Mouse (Mus musculus) kidney, adult 11 months (tissue): Measurements from ENCODE around the gene Atg9b.

ENCODE experiments used
- DNase-seq: peaks from one replicate; pipeline ENCODE4 v3.0.0; 2022

The Atg9b gene

DNA sequence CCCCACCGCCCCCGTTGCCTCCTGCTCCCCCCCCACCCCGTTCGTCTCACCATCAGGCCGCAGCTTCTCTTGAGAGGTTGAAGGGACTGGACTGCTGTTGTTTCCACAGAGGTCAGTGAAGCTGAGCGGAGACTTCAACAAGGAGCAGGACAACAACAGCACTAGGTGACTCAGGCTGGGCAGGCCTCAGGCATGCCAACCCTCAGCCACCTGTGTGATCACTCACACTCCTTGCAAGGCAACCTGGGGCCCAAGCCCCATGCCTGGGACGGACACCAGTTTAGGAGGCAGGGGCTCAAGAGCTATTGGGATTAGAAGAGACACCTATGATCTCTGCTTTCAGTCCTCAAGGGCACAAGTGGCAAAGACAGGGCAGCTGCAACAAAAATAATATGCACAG, at the start of gene Atg9b:
Atg9b (minus strand) TSS at position 280 of the 400 bp plus-strand sequence.
- DNase-seq: no peak

DNA sequence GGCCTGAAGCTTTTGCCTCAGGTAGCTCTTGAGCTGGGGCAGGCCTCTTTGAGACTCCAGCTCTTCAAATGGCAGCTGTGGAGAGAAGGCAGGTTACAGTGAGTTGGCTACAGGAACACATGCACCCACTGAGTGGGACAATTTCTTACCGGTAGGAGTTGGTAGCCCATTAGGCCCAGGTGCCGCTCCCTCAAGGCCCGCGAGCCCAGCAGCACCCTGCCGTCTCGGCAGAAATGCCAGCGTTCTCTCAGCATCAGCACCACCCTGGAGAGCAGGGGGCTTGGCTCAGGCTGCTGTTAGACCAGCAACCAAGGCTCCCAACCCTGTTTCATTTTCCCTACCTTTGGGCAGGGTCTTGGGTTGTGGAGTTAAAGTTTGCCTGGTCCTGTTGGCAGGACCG, 49.2 kb upstream of the Atg9b start:
- no peak for DNase-seq

DNA sequence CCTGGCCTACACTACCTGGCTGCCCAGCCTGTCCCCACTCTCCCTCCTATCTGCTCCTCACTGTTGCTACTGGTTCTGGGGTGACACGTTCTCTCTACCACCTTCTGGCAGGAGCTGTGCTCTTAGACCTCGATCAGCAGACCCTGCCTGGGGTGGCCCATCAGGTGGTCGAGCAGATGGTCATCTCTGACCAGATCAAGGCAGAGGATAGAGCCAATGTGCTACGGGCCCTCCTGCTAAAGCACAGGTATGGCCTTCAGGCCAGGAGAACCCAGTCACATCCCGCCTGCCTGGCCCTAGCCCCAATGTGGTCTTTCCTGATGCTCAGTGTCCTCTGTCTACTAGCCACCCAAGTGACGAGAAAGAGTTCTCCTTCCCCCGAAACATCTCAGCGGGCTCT, 42.0 kb upstream of the Atg9b start:
- no peak for DNase-seq

DNA sequence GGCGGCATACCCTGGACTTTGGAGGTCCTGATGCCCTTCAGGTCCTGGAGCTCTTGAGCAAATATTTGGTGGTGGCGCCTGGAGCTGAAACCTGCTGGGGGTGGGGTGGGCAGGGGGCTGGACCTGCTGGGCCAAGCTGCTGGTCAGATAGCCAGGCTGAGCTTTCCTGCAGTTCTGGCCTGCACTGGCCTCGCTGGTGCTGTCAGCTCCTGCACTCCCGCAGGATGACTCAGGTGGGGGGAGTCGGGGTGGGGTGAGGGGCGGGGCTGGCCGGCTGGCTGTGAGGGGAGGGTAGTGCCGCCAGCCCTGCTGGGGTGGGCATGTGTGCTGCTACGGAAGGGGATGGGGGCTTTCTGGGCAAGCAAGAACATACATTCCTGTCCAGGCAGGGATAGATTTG, 36.7 kb upstream of the Atg9b start:
- no peak for DNase-seq

DNA sequence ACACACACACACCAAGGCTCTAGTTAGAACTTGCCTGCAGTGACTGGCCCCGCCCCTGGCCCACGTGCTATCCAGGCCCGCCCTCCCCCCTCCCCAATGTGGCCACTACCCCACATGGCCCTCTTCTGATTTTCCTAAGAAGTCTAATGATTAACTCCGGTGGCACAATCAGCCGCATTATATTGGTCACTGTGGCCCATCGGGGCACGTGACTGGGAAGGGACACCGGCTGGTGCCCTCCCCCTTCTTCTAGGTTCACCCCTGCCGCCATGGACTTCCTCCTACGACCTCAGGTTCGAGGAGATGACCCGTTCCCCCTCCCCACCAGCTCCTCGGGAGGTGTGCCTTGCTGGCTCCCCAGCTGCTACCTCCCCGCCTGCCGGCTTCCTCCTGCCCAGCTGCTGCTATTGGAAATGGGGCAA, 36.0 kb upstream of the Atg9b start:
- DNase-seq: peak; percentile 94

DNA sequence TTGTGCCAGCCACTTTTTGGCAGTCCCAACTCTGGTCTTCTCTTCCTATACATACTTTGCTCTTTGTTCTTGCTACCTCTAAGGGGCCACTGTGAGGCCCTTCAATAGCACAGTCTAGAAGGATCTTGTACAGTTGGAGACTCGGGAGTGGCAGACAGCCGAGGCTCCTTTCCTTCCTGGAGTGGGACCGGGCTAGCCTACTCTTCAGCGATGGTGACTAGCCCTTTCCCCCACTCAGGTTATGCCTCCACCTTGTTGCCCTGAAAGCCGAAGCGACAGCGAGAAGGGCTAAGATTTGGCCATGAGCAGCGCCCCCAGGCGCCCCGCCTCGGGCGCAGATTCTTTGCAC, 35.3 kb upstream of the Atg9b start:
- DNase-seq: peak; percentile 40

DNA sequence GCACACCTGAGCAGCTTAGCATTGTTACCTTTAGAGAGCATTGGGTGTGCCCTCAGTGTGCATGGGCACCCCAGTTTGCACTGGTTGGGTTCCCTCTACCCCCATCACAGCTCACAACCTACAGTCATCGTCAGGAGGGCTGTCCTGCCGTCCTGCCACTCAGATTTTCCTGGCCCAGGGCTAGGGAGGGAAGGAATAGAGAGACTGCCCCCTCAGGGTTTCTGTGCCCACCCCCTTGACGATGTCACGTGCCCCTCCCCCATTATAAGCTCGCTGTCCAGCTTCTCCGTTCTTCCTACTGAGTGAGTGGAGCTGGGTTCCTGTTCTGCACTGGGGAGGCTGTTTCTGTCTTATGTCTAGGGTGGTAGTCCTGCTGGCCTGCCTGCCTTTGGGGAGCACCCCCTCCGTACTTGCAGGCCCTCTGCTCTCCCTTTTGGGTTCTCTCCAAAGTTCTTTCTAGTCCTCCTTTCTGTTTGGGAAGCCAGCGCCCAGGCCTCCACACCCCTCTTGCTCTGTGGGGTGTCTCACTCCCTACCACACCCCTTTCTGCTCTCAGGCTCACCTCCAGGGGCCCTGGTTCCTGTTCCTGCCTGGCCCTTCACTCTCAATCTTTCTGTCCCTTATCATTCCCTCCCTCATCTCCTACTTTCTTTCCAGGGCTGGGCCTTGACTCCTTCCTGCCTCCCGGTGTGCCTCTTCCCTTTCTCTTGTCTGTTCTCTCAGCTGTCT, 34.8 kb upstream of the Atg9b start:
- peak; percentile 32 for DNase-seq

DNA sequence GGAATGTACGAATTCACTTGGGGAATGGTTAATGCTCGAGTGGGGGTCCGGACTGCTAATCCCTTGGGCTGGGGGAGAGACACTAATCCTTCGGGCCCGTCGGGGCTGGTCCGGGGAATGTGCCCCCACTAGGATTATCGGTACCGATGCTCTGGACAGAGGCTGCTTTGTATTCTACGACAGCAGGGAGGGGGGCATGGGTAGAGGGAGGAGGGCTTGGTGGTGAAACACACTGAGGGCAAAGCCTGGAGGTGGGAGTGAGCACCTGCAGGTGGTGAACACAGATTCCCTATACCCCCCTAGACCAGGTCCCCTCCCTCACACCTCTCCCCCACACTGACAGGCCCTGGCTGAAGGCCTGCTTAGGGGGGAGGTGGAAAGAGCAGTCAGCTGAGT, 34.1 kb upstream of the Atg9b start:
- peak; percentile 46 for DNase-seq

DNA sequence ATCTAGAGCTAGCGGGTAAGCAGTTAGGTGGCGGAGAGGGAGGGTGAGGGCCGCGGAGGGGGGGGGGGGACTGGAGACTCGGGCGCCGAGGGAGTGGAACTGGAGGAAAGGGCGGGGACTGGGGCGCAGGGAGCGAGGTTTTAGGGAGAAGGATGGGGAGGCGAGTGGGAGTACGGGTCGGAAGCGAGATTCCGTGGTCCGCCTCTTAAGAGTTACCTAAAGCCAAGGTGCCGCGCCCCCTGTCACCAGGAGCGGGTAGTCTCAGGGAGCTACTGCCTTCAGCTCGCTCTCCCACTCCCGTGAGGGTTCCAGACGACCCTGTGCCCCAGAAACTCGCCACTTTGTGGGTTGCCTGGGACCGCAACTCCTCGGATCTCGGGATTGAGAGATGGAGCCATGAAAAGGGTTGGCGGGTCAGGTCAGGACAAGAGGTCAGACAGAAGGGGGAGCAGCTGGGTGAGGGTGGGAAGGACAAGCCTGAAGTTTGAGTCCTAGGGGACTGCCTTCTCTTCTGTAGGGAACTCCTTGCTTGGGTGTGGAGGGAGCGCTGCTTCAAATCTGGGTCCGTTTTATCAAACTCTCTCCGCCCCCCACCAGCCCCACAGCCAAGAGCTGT, 33.6 kb upstream of the Atg9b start:
- DNase-seq: no peak

DNA sequence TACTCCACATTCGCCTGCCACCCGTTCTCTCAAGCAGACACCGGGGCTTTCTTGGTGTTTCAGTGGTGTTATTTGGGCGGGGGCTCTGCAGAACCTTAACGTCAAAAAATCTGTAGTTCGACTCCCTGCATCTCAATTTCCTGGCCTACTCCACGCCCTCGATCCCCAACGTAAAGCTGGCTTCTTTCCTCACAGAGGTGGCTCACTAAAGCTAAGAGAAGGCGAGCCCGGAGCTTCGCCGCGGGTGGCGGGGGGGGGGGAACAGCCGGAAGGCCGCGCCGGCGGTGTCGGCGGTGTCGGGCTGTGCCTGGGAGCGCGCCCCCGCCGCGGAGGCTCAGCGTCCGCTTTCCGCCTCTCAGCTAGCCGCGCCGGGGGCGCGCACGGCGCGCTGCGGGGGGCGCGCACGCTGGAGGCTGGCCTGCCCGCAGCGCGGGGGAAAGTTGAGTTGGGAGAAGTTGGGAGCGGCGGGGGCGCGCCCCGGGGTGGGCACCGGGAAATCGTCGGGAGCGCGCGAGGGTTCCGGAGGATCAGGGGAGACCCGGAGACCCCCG, 33.0 kb upstream of the Atg9b start:
- DNase-seq: peak; percentile 80

DNA sequence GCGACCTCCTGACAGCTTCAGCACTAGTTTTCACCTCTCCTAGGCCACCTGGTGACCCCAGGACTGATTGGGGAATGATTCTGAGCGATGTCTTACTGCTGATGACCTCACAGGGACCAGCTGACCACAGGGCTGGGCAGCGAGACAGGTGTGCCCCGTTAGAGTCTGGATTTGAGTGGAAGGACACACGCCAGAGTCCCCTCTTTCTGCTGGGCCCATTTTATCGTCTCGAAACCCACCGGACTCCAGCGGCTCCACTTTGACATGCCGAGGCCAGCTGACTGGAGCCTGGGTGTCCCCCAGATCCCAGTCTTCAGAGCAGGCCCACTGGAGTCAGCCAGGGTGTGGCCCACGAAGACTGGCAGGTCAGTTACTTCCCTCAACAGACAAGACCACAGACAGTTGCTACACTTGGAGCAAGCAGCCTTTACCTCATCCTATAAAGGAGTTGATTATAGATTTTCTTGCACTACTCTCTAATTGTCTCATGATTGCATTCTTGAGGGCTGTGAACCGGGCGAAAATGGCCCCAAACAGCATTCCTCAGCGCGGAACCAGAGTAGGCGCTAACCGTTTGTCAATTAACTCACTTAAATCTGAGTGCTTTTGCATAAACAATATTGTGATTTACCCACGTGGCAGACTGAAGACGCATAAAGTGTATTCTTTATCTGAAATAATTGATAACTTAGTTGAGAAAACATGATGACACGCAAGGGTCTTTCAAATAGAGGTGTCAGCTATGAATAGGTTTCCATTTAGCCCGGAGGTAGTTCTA, 32.2 kb upstream of the Atg9b start:
- DNase-seq: no peak

DNA sequence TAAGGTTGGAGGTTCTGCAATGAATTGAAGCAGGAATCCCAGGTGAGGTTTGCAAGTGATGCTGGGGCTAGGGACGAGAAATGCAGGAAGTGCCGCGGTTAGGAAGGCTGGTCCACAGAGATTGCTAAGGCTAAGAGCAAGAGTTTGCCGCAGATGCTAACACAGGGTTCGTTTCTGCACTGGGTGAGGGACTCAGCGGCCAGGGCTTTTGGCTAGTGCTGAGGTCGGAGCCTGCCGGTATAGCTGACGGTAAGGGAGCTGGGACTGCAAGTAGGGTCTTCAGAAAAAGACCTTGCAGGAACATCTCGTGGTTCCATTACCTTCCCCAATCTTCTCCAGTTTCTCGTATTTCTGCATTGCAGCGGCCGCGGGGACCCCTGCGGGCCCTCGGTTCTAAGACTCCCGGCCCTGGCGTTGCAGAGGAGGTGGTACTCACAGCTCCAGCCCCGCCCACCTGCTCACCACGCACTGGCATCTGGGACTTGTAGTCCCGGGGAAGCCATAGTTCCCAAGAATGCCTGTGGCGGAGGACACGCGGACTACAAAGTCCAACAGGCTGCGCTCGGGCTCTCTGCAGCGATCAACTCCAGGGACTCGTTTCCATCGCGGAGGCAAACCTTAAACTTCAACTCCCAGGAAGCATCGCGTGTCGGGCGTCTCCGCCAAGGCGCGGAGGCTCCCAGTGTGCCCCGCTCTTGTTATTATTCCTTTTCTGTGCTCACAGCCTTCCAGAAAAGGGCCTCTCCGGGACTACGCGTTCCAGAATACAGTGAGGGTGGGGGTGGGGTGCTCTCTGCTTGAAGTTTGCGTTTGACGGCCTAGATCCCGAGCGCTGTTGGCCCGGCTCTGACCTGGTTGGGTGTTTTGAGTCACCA, 31.4 kb upstream of the Atg9b start, which contains the start of the genes Cdk5 and Slc4a2:
Cdk5 (minus strand) TSS at position 402 of the 875 bp plus-strand sequence.
Slc4a2 (plus strand) TSS at position 709 of the 875 bp plus-strand sequence.
- DNase-seq: peak; percentile 100

DNA sequence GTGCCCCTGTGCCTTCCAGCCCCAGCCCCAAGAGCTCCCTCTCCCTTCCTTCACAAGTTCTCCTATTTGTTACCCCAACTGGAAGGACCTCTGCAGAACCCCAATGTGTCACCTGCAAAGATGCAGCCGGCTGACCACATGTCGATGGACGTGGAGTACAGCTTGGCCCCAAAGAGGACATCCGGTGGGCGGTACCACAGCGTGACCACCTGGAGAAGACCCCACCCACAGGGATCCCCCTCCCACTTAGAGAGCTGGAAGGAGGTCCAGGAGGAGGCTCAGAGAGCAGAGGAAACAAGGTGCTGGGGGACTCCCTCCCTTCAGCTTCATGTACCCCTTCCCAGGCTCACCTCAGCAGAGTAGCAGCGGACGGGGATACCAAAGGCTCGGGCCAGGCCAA, 28.4 kb upstream of the Atg9b start:
- no peak for DNase-seq

DNA sequence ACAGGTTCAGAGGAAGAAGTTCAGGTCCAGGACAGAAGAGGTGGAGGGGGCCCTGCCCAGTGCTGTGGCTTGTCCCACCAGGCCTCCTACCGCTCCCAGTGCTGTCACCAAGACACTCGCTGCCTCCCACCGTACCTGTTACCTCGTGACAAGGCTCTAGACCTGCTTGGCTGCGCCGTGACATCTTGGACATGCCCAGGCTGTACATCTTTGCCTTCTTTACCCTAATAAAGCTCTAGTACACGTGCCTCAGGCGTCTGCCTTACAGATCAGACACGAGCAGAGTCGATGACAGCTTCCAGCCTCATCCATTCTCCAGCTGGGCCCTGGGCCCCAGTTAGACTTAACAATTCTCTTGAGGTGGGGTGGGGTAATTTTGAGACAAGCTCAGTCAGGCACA, 25.6 kb upstream of the Atg9b start:
- DNase-seq: no peak

DNA sequence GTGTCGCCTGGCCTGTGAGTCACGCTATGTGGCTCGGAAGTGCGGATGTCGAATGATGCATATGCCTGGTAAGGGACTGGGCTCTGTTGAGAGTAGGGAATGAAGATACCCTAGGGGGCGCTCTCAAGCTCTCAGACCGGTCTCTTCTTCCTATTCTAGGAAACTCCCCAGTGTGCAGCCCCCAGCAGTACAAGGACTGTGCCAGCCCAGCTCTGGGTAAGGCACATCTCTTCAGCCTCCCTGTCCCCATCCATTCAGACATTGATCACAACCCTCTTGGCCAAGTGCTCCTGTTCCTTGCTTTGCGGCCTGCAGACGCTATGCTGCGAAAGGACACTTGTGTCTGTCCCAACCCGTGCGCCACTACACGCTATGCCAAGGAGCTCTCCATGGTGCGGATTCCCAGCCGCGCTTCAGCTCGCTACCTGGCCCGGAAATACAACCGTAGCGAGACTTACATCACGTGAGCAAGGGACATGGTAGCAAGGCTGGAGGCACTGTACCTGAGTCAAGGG, 24.3 kb upstream of the Atg9b start:
- DNase-seq: peak; percentile 48

DNA sequence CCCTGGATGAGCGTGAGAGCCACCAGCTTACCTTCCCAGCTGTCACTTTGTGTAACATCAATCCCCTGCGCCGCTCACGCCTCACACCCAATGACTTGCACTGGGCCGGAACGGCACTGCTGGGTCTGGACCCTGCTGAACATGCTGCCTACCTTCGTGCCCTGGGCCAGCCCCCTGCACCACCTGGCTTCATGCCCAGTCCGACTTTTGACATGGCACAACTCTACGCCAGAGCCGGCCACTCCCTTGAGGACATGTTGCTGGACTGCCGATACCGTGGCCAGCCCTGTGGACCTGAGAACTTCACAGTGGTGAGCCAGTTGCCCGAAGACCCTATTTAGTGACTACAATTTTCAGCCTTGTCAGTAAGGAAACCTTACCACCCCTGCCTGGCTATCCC, 22.0 kb upstream of the Atg9b start:
- no peak for DNase-seq

DNA sequence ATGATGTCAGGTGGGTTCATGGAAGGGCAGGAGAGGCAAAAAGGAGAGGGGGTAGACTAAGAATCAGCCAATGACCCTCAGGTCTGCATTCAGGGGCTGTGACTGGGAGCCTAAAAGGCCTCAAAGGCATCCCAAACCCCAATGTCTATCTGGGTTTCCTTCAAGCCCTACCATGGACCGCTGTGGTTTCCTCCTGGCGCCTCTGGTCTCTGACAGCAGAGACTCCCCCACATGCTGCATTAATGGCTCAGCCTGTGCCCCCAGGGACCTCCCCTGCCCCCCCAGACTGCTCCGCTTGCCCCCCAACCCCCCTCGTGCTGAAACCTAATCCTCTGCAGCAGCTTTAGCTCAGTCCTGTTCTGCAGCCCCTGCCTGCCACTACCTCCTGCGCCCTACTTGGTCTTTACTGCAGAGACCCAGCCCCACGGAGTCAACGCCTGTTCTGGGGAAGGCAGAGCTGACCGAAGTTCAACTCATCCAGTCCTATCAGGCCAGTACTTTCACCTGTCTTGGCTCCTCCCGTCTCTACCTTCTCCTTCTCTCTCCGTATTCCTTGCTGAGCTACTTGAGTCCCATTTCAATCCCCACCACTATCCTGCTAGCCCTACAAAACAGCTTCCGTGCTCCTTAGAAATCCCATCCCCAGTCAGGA, 21.2 kb upstream of the Atg9b start, which contains the start of gene Asic3:
Asic3 (plus strand) TSS at position 351 of the 652 bp plus-strand sequence.
- no peak for DNase-seq

DNA sequence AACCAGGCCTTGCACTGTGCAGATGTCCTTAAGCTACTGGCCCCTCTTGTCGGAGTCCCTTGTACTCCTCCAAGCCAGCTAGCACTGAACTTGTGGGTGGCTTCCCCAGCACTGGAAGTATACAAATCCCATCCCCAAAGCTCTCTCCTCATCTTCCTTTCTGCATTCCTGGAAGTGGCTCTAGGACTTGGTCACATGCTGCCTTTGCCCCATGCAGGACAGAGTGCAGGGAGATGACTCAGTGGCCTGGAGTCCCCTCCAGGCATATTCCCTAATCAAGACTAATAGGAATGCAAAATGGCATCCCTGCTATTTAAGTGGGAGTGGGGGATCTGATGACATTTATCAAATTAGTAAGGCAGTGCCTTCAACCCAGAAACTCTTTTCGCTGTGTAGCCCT, 20.1 kb upstream of the Atg9b start:
- no peak for DNase-seq

DNA sequence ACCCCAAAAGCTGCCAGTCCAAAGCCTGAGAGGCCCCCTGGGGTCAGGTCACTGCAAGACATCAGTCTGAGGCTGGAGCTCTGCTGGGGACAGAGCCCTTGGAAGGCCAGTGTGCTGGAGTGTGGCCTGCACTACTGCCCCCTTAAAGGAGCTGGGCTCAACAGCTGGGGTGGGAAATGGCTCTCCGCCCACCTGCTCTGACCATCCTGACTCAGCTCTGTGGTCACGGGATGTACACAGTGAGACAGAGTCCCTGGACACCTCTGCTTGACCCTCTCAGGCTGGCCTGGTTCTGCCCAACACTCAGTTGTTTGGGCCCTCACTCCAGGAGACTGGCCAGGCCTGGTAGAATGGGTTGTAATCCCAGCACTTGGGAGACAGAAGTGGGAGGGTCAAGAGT, 17.5 kb upstream of the Atg9b start:
- DNase-seq: no peak

DNA sequence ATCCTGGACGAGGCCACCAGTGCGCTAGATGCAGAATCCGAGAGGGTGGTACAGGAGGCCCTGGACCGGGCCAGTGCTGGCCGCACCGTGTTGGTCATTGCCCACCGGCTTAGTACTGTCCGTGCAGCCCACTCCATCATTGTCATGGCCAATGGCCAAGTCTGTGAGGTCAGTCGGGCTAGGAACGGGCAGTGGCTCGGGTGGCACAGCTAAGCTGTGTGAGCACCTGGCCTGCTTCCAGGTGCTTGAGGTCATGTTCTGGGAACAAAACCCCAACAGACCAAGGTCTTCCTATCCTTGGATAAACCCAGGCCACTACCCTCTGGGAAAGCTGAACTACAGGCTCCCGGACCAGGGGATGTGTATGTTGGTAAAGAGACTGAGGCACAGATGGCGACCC, 16.7 kb upstream of the Atg9b start:
- peak; percentile 40 for DNase-seq

DNA sequence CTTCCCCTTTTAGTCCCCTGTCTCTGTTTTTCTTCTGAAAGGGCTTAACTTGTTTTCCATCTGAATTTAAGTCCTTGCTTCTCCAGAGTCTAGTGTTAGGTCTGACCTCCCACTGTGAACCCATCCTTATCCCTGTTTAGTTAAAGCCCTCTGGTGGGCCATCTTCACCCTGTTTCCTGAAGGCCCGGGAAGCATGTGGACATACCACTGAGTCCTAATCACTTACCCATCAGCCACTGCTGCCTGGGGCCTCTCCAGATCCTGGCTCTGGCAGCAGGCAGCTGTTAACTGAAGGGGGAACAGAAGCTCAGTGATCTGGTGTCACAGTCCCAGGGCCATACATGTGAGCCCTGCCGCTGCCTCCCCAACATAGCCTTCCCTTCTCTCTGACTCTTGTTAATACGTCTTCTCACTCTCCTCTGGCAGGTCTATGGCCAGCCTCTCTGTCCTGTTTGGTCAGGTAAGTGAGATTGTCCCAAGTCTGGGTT, 13.5 kb upstream of the Atg9b start:
- no peak for DNase-seq
